Mouse (Mus musculus) layer of hippocampus, adult 11-12 months (tissue): ENCODE measurements around the gene Vmn2r21.
"Not testable (repeated sequence)": the region's sequence is repeated elsewhere in the genome, so short reads cannot be mapped to it uniquely, and the experiment has no call there.

Experiments
- DNase-seq: peaks from one replicate; pipeline ENCODE4 v3.0.0; 2022; ENCODE audit warnings: low spot score

Vmn2r21 gene

DNA sequence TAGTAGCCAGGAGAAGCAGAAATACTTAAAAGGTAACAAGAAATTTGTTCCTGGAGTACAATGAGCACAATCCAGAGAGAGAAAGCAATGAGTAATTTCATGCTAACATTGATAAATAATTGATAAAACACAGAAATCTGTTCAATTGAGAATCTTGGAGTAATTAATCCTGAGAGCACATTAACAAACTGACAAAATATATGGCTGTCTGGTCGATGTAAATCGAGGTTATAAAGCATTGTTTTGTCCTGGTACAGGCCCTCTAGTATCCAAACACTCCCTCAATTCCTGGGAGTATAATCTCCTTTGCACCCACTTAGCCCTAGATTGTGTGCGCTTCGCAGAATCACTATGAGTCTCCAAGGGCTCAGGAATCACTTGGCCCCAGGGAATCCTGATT is at the start of gene Vmn2r21:
Gene Vmn2r21 (minus strand): TSS at position 101 of the 400 bp plus-strand sequence.
- not testable (repeated sequence) for DNase-seq

DNA sequence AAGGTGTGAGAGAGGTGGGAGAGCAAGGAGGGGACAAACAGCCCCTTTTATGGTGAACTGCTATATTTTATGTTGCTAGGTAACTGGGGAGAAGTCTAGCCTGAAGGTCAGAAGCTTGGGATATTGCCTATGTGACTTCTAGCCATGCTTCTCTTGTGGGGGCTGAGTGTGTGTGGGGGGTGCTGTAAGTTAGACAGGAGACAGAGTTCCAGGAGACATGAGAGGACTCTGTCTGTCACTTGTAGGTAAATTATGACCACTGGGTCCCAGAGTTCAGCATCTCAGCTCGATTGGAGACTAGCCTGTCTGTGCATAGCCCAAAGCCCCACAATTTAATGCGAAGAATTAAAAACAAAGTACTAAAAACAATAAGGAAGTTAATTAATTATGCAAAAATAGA is 41.5 kb upstream of the Vmn2r21 start:
- DNase-seq = not testable (repeated sequence)

DNA sequence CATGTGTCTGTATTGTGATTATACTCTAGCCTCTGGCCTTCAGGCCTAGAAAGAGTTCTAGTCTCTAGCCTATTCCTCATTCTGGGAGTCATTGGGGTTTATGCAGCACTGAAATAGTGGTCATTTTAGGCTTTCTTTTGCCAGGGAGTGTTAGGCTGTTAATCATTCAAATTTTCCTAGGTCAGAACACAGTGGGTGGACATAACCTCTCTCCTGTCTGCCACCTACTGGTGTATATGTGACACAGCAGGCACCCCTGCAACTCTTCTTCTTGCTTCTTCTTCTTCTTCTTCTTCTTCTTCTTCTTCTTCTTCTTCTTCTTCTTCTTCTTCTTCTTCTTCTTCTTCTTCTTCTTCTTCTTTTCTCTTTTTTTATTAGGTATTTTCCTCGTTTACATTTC is 6.5 kb upstream of the Vmn2r21 start:
- not testable (repeated sequence) for DNase-seq

DNA sequence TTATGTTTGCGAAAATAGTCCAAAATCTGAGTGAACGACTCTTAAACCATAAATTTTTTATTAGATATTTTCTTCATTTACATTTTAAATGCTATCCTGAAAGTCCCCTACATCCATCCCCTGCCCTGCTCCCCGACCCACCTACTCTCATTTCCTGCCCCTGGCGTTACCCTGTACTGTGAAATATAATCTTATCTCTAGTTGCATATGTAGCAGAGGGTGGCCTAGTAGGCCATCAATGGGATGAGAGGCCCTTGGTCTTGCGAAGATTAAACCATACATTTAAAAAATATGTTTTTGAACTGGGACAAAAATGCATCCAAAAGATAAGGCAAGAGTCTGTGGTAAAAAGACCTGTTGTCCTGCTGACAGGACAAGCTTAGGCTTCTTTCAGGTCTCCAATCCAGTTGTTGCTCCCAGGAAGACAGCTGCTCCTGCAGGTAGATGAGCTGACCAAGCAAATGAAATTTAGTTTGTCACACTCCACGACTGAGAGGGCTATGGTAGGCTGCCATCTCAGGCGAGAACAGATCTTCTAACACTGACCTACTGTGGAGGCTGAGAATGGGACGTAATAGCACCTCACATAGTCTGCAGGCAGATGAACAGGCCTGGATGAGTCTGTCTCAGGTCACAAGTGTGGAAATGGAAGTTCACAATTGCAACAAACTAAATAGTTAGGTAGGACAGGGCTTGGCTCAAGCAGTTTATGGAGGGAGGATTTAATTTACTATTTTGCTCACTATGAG is 10.8 kb downstream of the Vmn2r21 start:
- DNase-seq = not testable (repeated sequence)

DNA sequence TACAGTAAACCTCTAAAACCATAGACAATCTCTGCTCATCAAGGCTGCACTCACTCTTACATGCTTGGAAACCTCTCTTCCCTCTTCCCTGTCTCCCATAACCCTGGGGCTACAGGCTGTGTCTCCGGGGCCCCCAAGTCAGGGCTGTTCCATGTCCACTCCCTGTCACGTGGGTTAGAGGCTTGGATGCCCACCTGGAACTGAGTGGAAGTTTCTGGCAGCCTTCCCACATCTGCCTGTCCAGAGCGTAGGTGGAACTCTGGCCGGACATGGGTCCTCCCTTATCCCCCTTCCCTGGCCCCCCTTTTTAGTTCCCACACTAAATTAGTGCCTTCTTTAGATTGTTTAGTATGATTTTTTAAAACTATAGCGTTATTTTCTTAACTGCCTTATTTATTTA is 60.2 kb downstream of the Vmn2r21 start:
- DNase-seq = not testable (repeated sequence)

DNA sequence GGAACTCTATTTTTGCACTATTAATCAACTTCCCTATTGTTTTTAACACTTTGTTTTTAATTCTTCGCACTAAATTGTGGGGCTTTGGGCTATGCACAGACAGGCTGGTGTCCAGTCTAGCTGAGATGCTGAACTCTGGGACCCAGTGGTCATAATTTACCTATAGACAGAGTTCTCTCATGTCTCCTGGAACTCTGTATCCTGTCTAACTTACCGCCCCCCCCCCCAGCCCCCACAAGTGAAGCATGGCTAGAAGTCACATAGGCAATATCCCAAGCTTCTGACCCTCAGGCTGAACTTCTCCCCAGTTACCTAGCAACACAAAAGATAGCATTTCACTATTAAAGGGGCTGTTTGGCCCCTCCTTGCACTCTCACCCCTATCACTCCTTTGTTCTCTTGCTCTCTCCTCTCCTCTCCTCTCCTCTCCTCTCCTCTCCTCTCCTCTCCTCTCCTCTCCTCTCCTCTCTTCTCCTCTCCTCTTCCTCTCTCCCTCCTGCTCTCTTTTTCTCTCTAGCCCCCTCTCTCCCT is 60.7 kb downstream of the Vmn2r21 start:
- not testable (repeated sequence) for DNase-seq

DNA sequence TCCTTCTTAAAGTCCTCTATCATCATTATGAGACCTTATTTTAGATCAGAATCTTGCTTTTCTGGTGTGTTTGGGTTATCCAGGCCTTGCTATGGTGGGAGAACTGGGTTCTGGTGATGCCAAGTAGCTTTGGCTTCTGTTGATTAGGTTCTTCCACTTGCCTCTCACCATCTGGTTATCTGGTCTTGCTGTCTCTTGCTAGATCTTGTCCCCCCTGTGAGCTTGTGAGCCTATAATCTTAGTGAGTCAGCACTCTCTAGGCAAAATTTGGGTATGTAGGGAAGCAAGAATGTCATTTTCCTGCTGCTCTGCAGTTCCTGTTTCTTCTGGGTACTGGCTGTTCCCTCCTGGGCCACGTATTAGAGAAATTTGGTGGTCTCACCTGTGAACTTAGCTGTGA is 64.6 kb downstream of the Vmn2r21 start:
- DNase-seq = not testable (repeated sequence)
